Mouse (Mus musculus): ENCODE measurements at regions not wholly inside any gene's neighbourhood (a gene's known extent, or its start where the extent isn't known, plus 50 kb on each side); places are given as distances from the start of the nearest gene placed in this dataset.

DNA sequence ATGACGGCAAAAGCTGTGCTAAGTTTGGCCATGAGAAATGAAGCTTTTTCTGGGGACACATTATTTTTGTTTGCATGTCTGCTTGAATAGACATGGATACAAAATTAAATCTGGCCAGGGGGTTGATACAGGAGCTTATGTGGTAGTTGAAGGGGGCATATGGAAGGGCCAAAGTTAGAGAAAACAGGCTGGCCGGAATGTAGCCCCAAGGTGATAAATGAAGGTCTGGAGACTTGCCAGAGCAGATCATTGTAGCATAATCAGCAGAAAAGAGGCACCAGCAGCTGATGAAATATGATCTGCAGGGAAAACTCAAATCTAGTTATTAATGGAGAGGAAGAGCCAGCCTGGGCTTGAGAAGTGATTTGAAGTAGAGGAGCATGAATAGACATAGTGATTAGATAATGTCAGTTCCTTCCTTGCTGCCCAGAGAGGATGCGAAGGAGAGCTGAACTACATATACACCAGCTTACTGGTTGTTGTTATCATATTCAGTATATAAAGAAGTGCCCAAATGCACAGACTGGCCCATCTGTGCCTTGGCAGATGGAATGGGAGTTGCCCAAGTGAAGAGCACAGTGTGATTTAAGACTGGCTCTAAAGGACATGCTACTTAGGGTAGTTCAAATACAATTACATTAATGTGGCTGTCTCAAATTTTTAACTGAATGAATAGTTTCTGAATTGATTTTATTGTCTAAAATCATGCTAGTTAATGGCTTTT lies 712.3 kb upstream of the Klhl29 start:
- TF ChIP-seq CTCF (IDR thresholded peaks at IDR 0.05) (no peak), POLR2A (IDR thresholded peaks at IDR 0.05; ENCODE audit: insufficient read depth, low read depth, low read length) (no peak)

Data from heart, adult 2 months (tissue).